Mouse (Mus musculus) hindbrain, embryonic 15.5 days (tissue): ENCODE measurements around the gene Syne1. TPM values are rescaled to one million over a fixed set of nuclear protein-coding genes. Genes with fewer than 3 reads are reported as not detected.

ENCODE experiments used
- ATAC-seq: fragments of 200-750 bp; cut with Nextera tagmentation; 2 replicates; pipeline ENCODE4 v1.8.0; 2017; ENCODE audit warnings: low read depth, moderate number of reproducible peaks, moderate TSS enrichment; ENCODE audit not compliant: low FRiP score
- H3K27ac ChIP-seq: fragments of 300-500 bp; sonication (generic); replicated peaks from 2 replicates; pipeline ENCODE4 v1.5.1; 2015; ENCODE audit warnings: mild to moderate bottlenecking, inconsistent platforms
- H3K27me3 ChIP-seq: fragments of 300-500 bp; sonication (generic); 2 replicates; pipeline ENCODE4 v1.6.1; 2015; ENCODE audit warnings: control low read depth, inconsistent platforms
- H3K36me3 ChIP-seq: fragments of 300-500 bp; sonication (generic); 2 replicates; pipeline ENCODE4 v1.6.1; 2015; ENCODE audit warnings: control low read depth, inconsistent platforms
- H3K4me1 ChIP-seq: fragments of 300-500 bp; sonication (generic); replicated peaks from 2 replicates; pipeline ENCODE4 v1.6.1; 2015; ENCODE audit warnings: control low read depth, inconsistent platforms
- H3K4me2 ChIP-seq: fragments of 300-500 bp; sonication (generic); 2 replicates; pipeline ENCODE4 v1.6.1; 2015; ENCODE audit warnings: moderate library complexity, mild to moderate bottlenecking, inconsistent platforms
- H3K4me3 ChIP-seq: fragments of 300-500 bp; sonication (generic); 2 replicates; pipeline ENCODE4 v1.5.1; 2015; ENCODE audit warnings: mild to moderate bottlenecking, inconsistent platforms
- H3K9ac ChIP-seq: fragments of 300-500 bp; sonication (generic); 2 replicates; pipeline ENCODE4 v1.6.1; 2015; ENCODE audit warnings: inconsistent platforms
- H3K9me3 ChIP-seq: fragments of 300-500 bp; sonication (generic); 2 replicates; pipeline ENCODE4 v1.6.1; 2016; ENCODE audit warnings: control low read depth, inconsistent platforms
- WGBS: fragments of 180-500 bp; shearing (Covaris S2); methylation state at CpG from one replicate; pipeline ENCODE4 v1.1.7; 2015; 5-methylcytosine and 5-hydroxymethylcytosine counted together
- polyA plus RNA-seq: library from polyadenylated mRNA; unstranded; fragments of >200 nt; fragmentation: Nextera tagmentation; extraction: Ambion mirVana; gene quantifications from 2 replicates; pipeline ENCODE4 v1.2.1, GENCODE M21; 2015

The Syne1 gene
- polyA plus RNA-seq, 1 experiment from 2014 or later: 15.2 TPM

DNA sequence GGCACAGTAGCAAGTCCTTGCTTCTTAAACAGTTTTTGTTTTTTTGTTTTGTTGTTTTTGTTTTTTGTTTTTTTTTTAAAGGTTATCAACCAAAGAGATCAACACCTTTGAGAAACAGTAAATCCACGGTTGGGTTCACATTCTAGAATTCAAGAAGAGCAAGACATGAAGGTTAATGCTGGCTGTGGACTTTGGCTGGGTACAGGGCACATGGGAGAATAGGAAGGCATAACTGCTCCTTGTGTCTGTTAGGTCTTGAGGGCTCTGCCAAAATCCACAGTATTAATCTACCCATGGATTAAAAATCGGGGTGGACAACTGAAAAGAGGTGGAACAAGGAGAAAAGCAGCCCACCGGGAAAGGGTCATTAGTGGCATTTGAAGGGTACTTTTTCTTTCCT, 388.0 kb downstream of the Syne1 start:
- H3K4me3 ChIP-seq: no peak overlapping the region
- no peak for ATAC-seq
- no peaks in the 10 kb centered on the region for H3K4me1 ChIP-seq
- H3K9me3 ChIP-seq: no peaks in the 10 kb centered on the region
- no peak overlapping the region for H3K4me2 ChIP-seq
- peaks cover 15% of the 10 kb centered on the region for H3K36me3 ChIP-seq
- WGBS: 84% methylated on average over 3 of the region's 3 CpGs
- no peak overlapping the region for H3K9ac ChIP-seq
- H3K27me3 ChIP-seq: no peaks in the 10 kb centered on the region
- H3K27ac ChIP-seq: no peak overlapping the region

GRCm38 (mm10) chr10:5161394-5161872, 389.8 kb downstream of the Syne1 start:
- Histone ChIP-seq H3K9ac (no peak overlapping the region), H3K27me3 (no peaks in the 10 kb centered on the region), H3K4me3 (no peak overlapping the region), H3K9me3 (no peaks in the 10 kb centered on the region), H3K4me2 (no peak overlapping the region), H3K27ac (no peak overlapping the region), H3K36me3 (peaks cover 9% of the 10 kb centered on the region; the same call in 1 of the 2 replicates), H3K4me1 (no peaks in the 10 kb centered on the region)
- ATAC-seq: peak; percentile 65; the same call in 1 of the 2 replicates
- 59% methylated on average over 12 of the region's 12 CpGs for WGBS

DNA sequence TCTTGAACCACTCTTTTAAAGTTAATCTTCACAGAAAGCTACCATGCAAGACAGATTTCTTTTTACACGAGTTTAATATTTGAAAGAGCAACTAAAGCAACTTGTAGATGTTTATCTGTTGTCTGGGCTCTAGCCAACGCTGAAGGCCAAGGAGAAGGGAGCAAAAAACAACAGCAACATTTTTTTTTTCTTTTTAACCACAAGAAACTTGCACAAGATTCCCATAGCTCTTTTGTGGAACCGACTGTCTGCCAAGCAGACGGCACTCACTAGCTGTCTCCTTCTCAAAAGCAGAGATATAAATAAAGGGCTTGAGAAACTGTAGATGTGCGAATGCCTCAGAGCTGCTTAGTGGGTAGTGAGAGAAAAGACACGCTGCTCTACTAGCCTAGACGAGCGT, 391.6 kb downstream of the Syne1 start:
- H3K27me3 ChIP-seq: no peaks in the 10 kb centered on the region
- no peak overlapping the region for H3K9ac ChIP-seq
- H3K4me3 ChIP-seq: no peak overlapping the region
- no peaks in the 10 kb centered on the region for H3K9me3 ChIP-seq
- 0 out of 2 replicates have a peak, but pooled peaks cover 11% of the 10 kb centered on the region for H3K36me3 ChIP-seq
- ATAC-seq: no peak
- no peaks in the 10 kb centered on the region for H3K4me1 ChIP-seq
- WGBS: 73% methylated on average over 8 of the region's 8 CpGs
- H3K27ac ChIP-seq: no peak overlapping the region
- no peak overlapping the region for H3K4me2 ChIP-seq

DNA sequence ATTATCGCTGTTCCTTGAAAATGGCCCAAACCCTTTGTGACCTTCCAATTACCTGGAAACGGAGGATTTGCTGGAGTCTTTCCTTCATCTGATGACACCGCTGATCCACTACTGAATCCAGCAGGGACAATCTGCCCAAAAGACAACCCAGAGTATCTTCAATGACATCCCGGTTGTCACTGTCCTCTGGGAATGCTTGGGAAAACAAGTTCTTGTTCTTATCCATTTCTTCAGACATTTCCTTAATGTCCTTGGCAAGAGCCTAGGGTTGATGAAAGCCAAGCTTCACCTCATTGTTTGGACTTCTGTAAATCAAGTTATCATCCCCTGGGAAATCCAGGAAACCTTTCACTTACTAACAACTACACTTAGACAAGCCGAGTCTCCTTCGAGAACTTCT, 398.2 kb downstream of the Syne1 start:
- Histone ChIP-seq H3K9me3 (no peaks in the 10 kb centered on the region), H3K27ac (no peak overlapping the region), H3K4me2 (no peak overlapping the region), H3K27me3 (no peaks in the 10 kb centered on the region), H3K4me1 (no peaks in the 10 kb centered on the region), H3K9ac (no peak overlapping the region), H3K4me3 (no peak overlapping the region), H3K36me3 (peaks cover 28% of the 10 kb centered on the region)
- 89% methylated on average over 6 of the region's 6 CpGs for WGBS
- ATAC-seq: no peak

DNA sequence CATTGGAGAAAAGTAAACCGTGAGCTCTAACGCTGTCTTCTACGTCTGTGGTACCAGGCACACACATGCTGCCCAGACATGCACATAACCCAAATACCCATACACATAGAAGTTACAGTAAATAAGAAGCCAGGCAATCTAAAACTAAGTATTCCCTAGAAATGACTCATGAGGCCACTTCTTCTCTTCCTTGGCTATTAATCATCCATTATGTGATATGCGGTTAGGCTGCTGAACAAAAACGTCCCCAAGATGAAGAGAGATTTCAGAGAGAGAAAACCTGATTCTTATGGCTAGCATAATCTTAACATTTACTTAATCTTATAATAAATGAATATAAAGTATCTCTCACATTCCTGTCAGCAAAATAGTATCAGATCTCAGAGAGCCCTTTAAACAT, 409.8 kb downstream of the Syne1 start:
- Histone ChIP-seq H3K36me3 (peaks cover 55% of the 10 kb centered on the region), H3K4me2 (no peak overlapping the region), H3K4me1 (no peaks in the 10 kb centered on the region), H3K4me3 (no peak overlapping the region), H3K9me3 (no peaks in the 10 kb centered on the region), H3K9ac (no peak overlapping the region), H3K27me3 (no peaks in the 10 kb centered on the region), H3K27ac (no peak overlapping the region)
- no peak for ATAC-seq
- 89% methylated on average over 5 of the region's 5 CpGs for WGBS

DNA sequence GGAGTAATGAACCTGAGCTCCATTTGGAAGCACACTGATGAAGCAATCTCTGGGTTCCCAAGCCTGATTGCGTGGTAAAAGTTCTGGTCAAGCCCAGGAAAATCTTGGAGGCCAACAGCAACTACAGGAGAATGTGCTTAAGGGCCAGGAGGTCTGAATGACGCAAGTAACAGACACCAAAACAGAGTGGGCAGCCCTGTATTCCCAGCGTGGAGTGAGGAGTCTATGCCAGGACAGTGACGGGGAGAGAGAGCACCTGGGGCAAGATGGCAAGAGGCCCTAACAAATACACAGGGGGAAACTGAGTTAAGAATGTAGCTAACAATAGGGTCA, 411.4 kb downstream of the Syne1 start:
- 80% methylated on average over 4 of the region's 4 CpGs for WGBS

DNA sequence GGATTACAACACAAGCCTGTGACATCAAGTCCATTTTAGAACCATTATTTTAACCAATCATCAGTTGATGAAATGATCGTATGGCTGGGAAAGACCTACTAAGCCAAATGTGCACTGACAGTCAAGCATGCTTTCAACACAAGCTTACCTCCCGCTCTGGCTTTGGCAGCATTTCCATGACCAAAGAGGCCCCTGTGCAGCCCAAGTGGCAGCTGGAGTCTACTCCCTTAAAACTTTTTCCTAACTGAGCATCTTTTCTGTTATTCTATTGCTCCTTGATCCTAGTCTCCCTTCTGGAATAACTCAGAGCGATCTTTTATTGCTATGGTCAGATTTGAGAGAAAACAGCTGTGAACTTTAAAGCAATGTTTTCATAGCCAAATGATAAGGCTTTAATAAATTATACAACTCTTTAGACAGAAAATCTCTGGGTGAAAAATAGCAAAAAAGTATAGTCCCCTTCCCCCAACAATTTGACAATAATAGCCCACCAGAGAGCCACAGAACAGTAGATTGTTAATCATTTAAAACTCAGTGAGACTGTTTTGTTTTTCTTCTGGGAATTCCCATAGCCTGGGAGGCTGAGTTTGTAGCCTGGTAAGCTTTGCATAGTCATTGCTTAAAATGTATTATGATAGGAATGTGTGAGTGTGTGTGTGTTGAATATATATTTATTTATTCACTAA, 411.9 kb downstream of the Syne1 start:
- ATAC-seq: no peak
- 93% methylated on average over 3 of the region's 3 CpGs for WGBS

More for the DNA sequence above, 411.4 kb downstream of the Syne1 start:
- H3K4me3 ChIP-seq: no peak overlapping the region
- H3K4me2 ChIP-seq: no peak overlapping the region
- no peak overlapping the region for H3K27ac ChIP-seq
- no peaks in the 10 kb centered on the region for H3K4me1 ChIP-seq
- no peak overlapping the region for H3K9ac ChIP-seq
- H3K36me3 ChIP-seq: peaks cover 49% of the 10 kb centered on the region
- no peaks in the 10 kb centered on the region for H3K27me3 ChIP-seq
- no peak for ATAC-seq
- H3K9me3 ChIP-seq: no peaks in the 10 kb centered on the region

DNA sequence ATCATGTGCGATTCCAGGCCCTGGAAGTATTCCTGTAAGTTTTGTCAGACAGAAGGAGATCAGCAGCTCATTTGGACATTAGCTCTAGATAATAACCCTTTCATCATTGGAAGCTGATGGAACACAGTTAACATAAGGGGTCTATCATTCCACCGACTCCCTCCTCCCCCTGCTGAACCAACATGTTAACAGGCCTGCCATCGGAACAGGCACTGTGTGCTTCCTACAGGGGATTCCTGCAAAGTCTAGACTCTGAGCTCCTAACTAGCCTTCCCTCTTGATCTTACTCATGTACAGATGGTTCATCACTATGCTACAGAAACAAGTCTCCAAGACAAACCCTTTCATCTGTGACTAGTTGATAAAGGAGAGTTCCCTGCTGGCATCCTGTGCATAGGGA, 419.2 kb downstream of the Syne1 start:
- 95% methylated on average over 3 of the region's 3 CpGs for WGBS
- H3K4me3 ChIP-seq: no peak overlapping the region
- no peaks in the 10 kb centered on the region for H3K4me1 ChIP-seq
- no peak overlapping the region for H3K4me2 ChIP-seq
- no peaks in the 10 kb centered on the region for H3K27me3 ChIP-seq
- H3K27ac ChIP-seq: no peak overlapping the region
- H3K9ac ChIP-seq: no peak overlapping the region
- no peak for ATAC-seq
- H3K9me3 ChIP-seq: no peaks in the 10 kb centered on the region
- peaks cover 23% of the 10 kb centered on the region for H3K36me3 ChIP-seq

More for the DNA sequence above, 411.9 kb downstream of the Syne1 start:
- Histone ChIP-seq H3K4me3 (no peak overlapping the region), H3K4me1 (no peaks in the 10 kb centered on the region), H3K36me3 (peaks cover 49% of the 10 kb centered on the region), H3K27ac (no peak overlapping the region), H3K9ac (no peak overlapping the region), H3K9me3 (no peaks in the 10 kb centered on the region), H3K4me2 (no peak overlapping the region), H3K27me3 (no peaks in the 10 kb centered on the region)

- no peaks in the 10 kb centered on the region for H3K9me3 ChIP-seq
- H3K4me3 ChIP-seq: no peak overlapping the region
- no peaks in the 10 kb centered on the region for H3K27me3 ChIP-seq
- peaks cover 28% of the 10 kb centered on the region for H3K36me3 ChIP-seq
- WGBS: 96% methylated on average over 1 of the region's 1 CpGs
- H3K4me1 ChIP-seq: no peaks in the 10 kb centered on the region
- no peak overlapping the region for H3K9ac ChIP-seq
- H3K27ac ChIP-seq: no peak overlapping the region
- ATAC-seq: no peak
- no peak overlapping the region for H3K4me2 ChIP-seq
Observed at GRCm38 (mm10) chr10:5130495-5130894, 420.8 kb downstream of the Syne1 start.

DNA sequence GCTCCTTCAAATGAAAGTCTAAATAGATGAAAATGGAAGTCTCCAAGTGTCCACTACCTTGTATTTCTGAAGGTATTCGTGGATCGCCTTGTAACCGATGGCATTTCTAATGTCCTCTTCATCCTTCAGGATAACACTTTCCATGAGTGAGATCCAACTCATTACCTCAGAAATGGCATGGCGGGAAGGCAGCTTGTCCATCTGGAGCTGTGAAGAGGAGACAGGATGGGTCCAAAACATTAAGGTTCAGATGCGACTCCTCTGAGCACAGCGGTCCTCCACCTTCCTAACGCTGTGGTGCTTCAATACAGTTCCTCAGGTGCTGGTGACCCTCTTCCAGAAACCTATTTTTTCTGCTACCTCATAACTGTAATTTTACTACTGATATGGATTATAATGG, 426.5 kb downstream of the Syne1 start:
- Histone ChIP-seq H3K9ac (no peak overlapping the region), H3K4me3 (no peak overlapping the region), H3K27ac (no peak overlapping the region), H3K4me1 (no peaks in the 10 kb centered on the region), H3K4me2 (no peak overlapping the region), H3K9me3 (no peaks in the 10 kb centered on the region), H3K36me3 (peaks cover 49% of the 10 kb centered on the region), H3K27me3 (no peaks in the 10 kb centered on the region)
- 98% methylated on average over 7 of the region's 7 CpGs for WGBS
- no peak for ATAC-seq

- Histone ChIP-seq H3K4me3 (no peak overlapping the region), H3K36me3 (peaks cover 50% of the 10 kb centered on the region), H3K4me1 (no peaks in the 10 kb centered on the region), H3K27ac (no peak overlapping the region), H3K27me3 (no peaks in the 10 kb centered on the region), H3K9ac (no peak overlapping the region), H3K4me2 (no peak overlapping the region), H3K9me3 (no peaks in the 10 kb centered on the region)
- no peak for ATAC-seq
- 92% methylated on average over 6 of the region's 6 CpGs for WGBS
Observed at GRCm38 (mm10) chr10:5116720-5117119, 434.6 kb downstream of the Syne1 start.

DNA sequence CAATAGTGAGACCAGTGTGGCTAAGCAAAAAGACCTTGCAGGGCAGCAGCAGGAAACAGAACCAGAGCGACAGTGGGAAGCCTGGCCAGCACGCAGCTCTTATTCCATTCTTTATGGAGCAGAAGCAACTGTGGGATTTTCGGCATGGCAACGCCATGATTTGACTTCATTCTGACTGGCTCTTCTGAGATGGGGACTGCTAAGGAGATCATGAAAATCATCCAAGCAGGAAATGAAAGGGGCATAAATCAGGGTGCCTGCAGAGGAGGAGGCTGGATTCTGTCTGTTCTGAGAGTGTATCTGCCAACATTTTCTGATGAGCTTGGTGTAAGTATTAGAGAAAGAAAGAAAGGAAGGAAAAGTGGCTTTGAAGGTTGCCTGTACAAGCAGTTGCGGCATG, 435.1 kb downstream of the Syne1 start:
- WGBS: 88% methylated on average over 5 of the region's 5 CpGs
- Histone ChIP-seq H3K4me1 (no peaks in the 10 kb centered on the region), H3K4me2 (no peak overlapping the region), H3K36me3 (peaks cover 51% of the 10 kb centered on the region), H3K9me3 (no peaks in the 10 kb centered on the region), H3K4me3 (no peak overlapping the region), H3K9ac (no peak overlapping the region), H3K27ac (no peak overlapping the region), H3K27me3 (no peaks in the 10 kb centered on the region)
- ATAC-seq: no peak

DNA sequence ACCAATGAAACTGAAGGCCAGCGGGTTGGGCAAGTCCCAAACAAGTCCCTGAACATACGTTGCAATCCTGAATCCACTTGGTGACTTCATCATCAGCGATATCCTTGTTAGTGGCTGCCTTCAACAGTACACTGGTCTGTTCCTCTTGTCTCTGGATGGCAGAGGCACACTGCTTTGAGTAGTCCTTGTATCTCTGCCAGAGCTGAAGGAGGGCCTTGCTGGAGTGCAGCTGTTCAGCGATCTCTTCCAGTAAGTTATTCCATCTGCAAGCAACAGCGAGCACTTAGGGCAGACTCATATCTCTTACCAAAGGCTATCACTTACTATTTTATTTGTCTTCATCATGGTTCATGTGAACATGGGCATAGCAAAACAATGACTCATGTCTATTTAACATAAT, 440.5 kb downstream of the Syne1 start:
- Histone ChIP-seq H3K9me3 (no peaks in the 10 kb centered on the region), H3K4me2 (no peak overlapping the region), H3K4me3 (no peak overlapping the region), H3K27me3 (no peaks in the 10 kb centered on the region), H3K27ac (no peak overlapping the region), H3K36me3 (peaks cover 76% of the 10 kb centered on the region), H3K9ac (no peak overlapping the region), H3K4me1 (no peaks in the 10 kb centered on the region)
- 92% methylated on average over 5 of the region's 5 CpGs for WGBS
- ATAC-seq: no peak
